Mouse (Mus musculus) layer of hippocampus, postnatal 36 days (tissue): ENCODE results near the gene Ern1. TPM values are rescaled to one million over a fixed set of nuclear protein-coding genes. Genes with fewer than 3 reads are reported as not detected.
A peak's percentile ranks its signal among the peaks of the same experiment; 100 is the strongest.
"Not testable (repeated sequence)": the region's sequence is repeated elsewhere in the genome, so short reads cannot be mapped to it uniquely, and the experiment has no call there.

ENCODE experiments used
- DNase-seq, 2 experiments: peaks; one replicate each; pipeline ENCODE4 v3.0.0; 2022
- total RNA-seq, 2 experiments: library from RNA; stranded (reverse); gene quantifications; 2 replicates each; pipeline ENCODE4 v1.2.3; 2021

Ern1 gene
- total RNA-seq, 2 experiments from 2014 or later, result 9.5 to 10.5 TPM

- no peak for DNase-seq
These were observed 15.2 kb upstream of the Ern1 start for GRCm38 (mm10) chr11:106502631-106503424.

GRCm38 (mm10) chr11:106502159-106502505 is 14.5 kb upstream of the Ern1 start:
- DNase-seq, result no peak

GRCm38 (mm10) chr11:106501308-106502158 is 13.9 kb upstream of the Ern1 start:
- DNase-seq, result peak; percentile 41 to 47

GRCm38 (mm10) chr11:106500393-106501307 is 13.0 kb upstream of the Ern1 start:
- peak; percentile 89 to 90 for DNase-seq

- no peak for DNase-seq
These were observed 11.2 kb upstream of the Ern1 start for GRCm38 (mm10) chr11:106498739-106499379.

GRCm38 (mm10) chr11:106497926-106498325 is 10.3 kb upstream of the Ern1 start:
- DNase-seq, result no peak

GRCm38 (mm10) chr11:106497009-106497408 is 9.4 kb upstream of the Ern1 start:
- DNase-seq, result not testable (repeated sequence)

- no peak for DNase-seq
These were observed 5.5 kb upstream of the Ern1 start for GRCm38 (mm10) chr11:106492984-106493669.

GRCm38 (mm10) chr11:106491393-106491792 is 3.7 kb upstream of the Ern1 start:
- DNase-seq, result no peak

- DNase-seq, result not testable (repeated sequence)
These were observed 2.9 kb upstream of the Ern1 start for GRCm38 (mm10) chr11:106490600-106490999.

- no peak for DNase-seq
These were observed 2.4 kb upstream of the Ern1 start for GRCm38 (mm10) chr11:106490057-106490456.

- DNase-seq, result no peak
These were observed 1.5 kb upstream of the Ern1 start for GRCm38 (mm10) chr11:106489036-106489693.

- DNase-seq, result peak in 1 of 2 experiments; percentile 26
These were observed 492 bp upstream of the Ern1 start for GRCm38 (mm10) chr11:106488126-106488561.

- DNase-seq, result peak in 1 of 2 experiments; percentile 20
These were observed 553 bp downstream of the Ern1 start for GRCm38 (mm10) chr11:106486866-106487732.

GRCm38 (mm10) chr11:106486042-106486865 is 1.4 kb downstream of the Ern1 start:
- DNase-seq, result no peak

GRCm38 (mm10) chr11:106485611-106486010 is 2.0 kb downstream of the Ern1 start:
- DNase-seq, result no peak

- no peak for DNase-seq
These were observed 2.8 kb downstream of the Ern1 start for GRCm38 (mm10) chr11:106484875-106485274.

- DNase-seq, result no peak
These were observed 4.8 kb downstream of the Ern1 start for GRCm38 (mm10) chr11:106482867-106483266.

- no peak for DNase-seq
These were observed 6.0 kb downstream of the Ern1 start for GRCm38 (mm10) chr11:106481651-106482050.
